Mouse (Mus musculus) neural tube, embryonic 11.5 days (tissue): ENCODE measurements around the gene Thada. TPM values are rescaled to one million over a fixed set of nuclear protein-coding genes. Genes with fewer than 3 reads are reported as not detected.

Source experiments
- ATAC-seq: fragments of 200-750 bp; cut with Nextera tagmentation; 2 replicates; pipeline ENCODE4 v1.8.0; 2017; ENCODE audit warnings: moderate number of reproducible peaks, mild to moderate bottlenecking, moderate TSS enrichment, moderate library complexity; ENCODE audit not compliant: insufficient read depth, low FRiP score, low TSS enrichment
- DNase-seq: peaks from one replicate; pipeline ENCODE4 v3.0.0-alpha.2; 2015; ENCODE audit warnings: low spot score
- H3K27ac ChIP-seq: fragments of 300-500 bp; sonication (generic); 2 replicates; pipeline ENCODE4 v1.5.1; 2014; ENCODE audit warnings: low read depth, mild to moderate bottlenecking, low read length
- H3K27me3 ChIP-seq: fragments of 300-500 bp; sonication (generic); 2 replicates; pipeline ENCODE4 v1.6.1; 2014; ENCODE audit warnings: mild to moderate bottlenecking, low read length, mixed read lengths; ENCODE audit not compliant: control insufficient read depth, insufficient read depth
- H3K36me3 ChIP-seq: fragments of 300-500 bp; sonication (generic); 2 replicates; pipeline ENCODE4 v1.6.1; 2014; ENCODE audit warnings: mild to moderate bottlenecking, low read length, moderate library complexity, mixed read lengths; ENCODE audit not compliant: control insufficient read depth, insufficient read depth
- H3K4me1 ChIP-seq: fragments of 300-500 bp; sonication (generic); 2 replicates; pipeline ENCODE4 v1.6.1; 2014; ENCODE audit warnings: low read length, mixed read lengths; ENCODE audit not compliant: control insufficient read depth, insufficient read depth
- H3K4me2 ChIP-seq: fragments of 300-500 bp; sonication (generic); 2 replicates; pipeline ENCODE4 v1.6.1; 2014; ENCODE audit warnings: low read depth, mild to moderate bottlenecking, moderate library complexity
- H3K4me3 ChIP-seq: fragments of 300-500 bp; sonication (generic); 2 replicates; pipeline ENCODE4 v1.5.1; 2014; ENCODE audit warnings: low read depth, low read length
- H3K9ac ChIP-seq: fragments of 300-500 bp; sonication (generic); 2 replicates; pipeline ENCODE4 v1.6.1; 2014; ENCODE audit warnings: mild to moderate bottlenecking, low read length
- H3K9me3 ChIP-seq: fragments of 300-500 bp; sonication (generic); 2 replicates; pipeline ENCODE4 v1.6.1; 2016; ENCODE audit warnings: low read length; ENCODE audit not compliant: control insufficient read depth
- WGBS: fragments of 180-500 bp; shearing (Covaris S2); extraction: QIAGEN DNeasy Blood & Tissue Kit; methylation state at CpG from one replicate; pipeline ENCODE4 v1.1.7; 2014; 5-methylcytosine and 5-hydroxymethylcytosine counted together
- polyA plus RNA-seq: library from polyadenylated mRNA; unstranded; fragments of >200 nt; fragmentation: Nextera tagmentation; extraction: Ambion mirVana; gene quantifications from 2 replicates; pipeline ENCODE4 v1.2.1, GENCODE M21; 2014

Gene Thada
- polyA plus RNA-seq, 1 experiment from 2014 or later = 10.0 TPM

GRCm38 (mm10) chr17:84166135-84166860 is 299.7 kb downstream of the Thada start:
- Histone ChIP-seq H3K27me3 (no peaks in the 10 kb centered on the region), H3K36me3 (no peaks in the 10 kb centered on the region), H3K27ac (no peak overlapping the region), H3K9me3 (no peaks in the 10 kb centered on the region), H3K4me1 (peaks cover 3% of the 10 kb centered on the region; the same call in 1 of the 2 replicates), H3K4me3 (no peak overlapping the region), H3K9ac (no peak overlapping the region), H3K4me2 (no peak overlapping the region)
- ATAC-seq (no peak), DNase-seq (no peak)
- WGBS = 90% methylated on average over 9 of the region's 9 CpGs

DNA sequence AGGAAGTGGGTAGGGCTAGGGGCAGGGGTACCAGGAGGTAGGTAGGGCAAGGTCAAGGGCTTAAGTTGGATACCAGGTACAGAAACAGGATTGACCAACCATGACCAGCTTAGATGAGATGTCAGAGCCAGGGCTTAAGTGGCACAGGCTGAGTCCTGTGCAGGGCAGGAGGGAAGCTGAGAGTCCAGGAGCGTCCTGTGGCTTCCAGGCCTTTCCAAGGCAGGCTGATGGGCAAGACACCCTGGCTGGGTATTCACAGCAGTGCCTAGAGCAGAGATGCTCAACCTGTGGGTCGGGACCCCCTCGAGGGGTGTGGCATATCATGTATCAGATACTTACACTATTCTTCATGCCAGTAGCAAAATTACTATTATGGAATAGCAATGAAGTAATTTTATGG is 300.3 kb downstream of the Thada start:
- 86% methylated on average over 3 of the region's 3 CpGs for WGBS
- no peak overlapping the region for H3K27ac ChIP-seq
- no peak overlapping the region for H3K4me2 ChIP-seq
- H3K4me1 ChIP-seq = peaks cover 3% of the 10 kb centered on the region; the same call in 1 of the 2 replicates
- no peak for ATAC-seq
- no peak for DNase-seq
- no peaks in the 10 kb centered on the region for H3K27me3 ChIP-seq
- H3K4me3 ChIP-seq = no peak overlapping the region
- no peaks in the 10 kb centered on the region for H3K36me3 ChIP-seq
- no peaks in the 10 kb centered on the region for H3K9me3 ChIP-seq
- no peak overlapping the region for H3K9ac ChIP-seq

- H3K9me3 ChIP-seq = no peaks in the 10 kb centered on the region
- no peaks in the 10 kb centered on the region for H3K27me3 ChIP-seq
- WGBS = 89% methylated on average over 8 of the region's 8 CpGs
- ATAC-seq (no peak), DNase-seq (no peak)
- peaks cover 3% of the 10 kb centered on the region; the same call in 1 of the 2 replicates for H3K4me1 ChIP-seq
- H3K4me3 ChIP-seq = no peak overlapping the region
- H3K27ac ChIP-seq = no peak overlapping the region
- H3K9ac ChIP-seq = no peak overlapping the region
- no peaks in the 10 kb centered on the region for H3K36me3 ChIP-seq
- no peak overlapping the region for H3K4me2 ChIP-seq
Measured at GRCm38 (mm10) chr17:84164146-84164545, 301.9 kb downstream of the Thada start.

- no peaks in the 10 kb centered on the region for H3K36me3 ChIP-seq
- H3K4me1 ChIP-seq = peaks cover 3% of the 10 kb centered on the region; the same call in 1 of the 2 replicates
- no peak overlapping the region for H3K27ac ChIP-seq
- ATAC-seq (no peak), DNase-seq (no peak)
- H3K27me3 ChIP-seq = no peaks in the 10 kb centered on the region
- H3K9ac ChIP-seq = no peak overlapping the region
- H3K9me3 ChIP-seq = no peaks in the 10 kb centered on the region
- no peak overlapping the region for H3K4me3 ChIP-seq
- H3K4me2 ChIP-seq = no peak overlapping the region
- 79% methylated on average over 12 of the region's 12 CpGs for WGBS
Measured at GRCm38 (mm10) chr17:84163066-84163785, 302.8 kb downstream of the Thada start.

DNA sequence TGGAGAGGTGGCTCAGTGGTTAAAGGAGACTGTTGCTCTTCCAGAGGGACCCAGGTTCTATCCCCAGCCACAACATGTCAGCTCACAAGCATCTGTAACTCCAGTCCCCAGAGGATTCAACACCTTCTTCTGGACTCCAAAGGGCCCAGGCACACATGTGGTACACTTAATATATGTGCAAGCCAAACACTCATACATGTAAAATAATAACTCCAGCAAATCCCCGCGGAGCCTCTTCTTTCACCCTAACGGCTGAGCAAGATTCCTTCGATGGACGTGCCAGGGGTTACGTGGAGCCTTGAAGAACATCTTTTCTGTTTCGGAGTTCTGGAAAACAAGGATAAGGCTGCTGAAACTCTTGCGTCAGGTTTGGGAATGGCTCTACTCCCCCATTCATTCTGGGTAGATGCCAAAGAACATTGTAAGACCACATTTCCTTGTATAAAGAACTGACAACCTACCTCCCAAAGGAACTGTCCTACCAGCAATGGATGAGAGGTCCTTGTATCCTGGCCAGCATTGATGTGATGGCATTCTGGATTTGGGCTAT is 303.7 kb downstream of the Thada start:
- Histone ChIP-seq H3K27me3 (peaks cover 5% of the 10 kb centered on the region), H3K36me3 (no peaks in the 10 kb centered on the region), H3K4me3 (no peak overlapping the region), H3K9ac (no peak overlapping the region), H3K4me1 (peaks cover 3% of the 10 kb centered on the region; the same call in 1 of the 2 replicates), H3K27ac (no peak overlapping the region), H3K4me2 (no peak overlapping the region), H3K9me3 (no peaks in the 10 kb centered on the region)
- DNase-seq (no peak), ATAC-seq (no peak)
- 89% methylated on average over 8 of the region's 8 CpGs for WGBS

DNA sequence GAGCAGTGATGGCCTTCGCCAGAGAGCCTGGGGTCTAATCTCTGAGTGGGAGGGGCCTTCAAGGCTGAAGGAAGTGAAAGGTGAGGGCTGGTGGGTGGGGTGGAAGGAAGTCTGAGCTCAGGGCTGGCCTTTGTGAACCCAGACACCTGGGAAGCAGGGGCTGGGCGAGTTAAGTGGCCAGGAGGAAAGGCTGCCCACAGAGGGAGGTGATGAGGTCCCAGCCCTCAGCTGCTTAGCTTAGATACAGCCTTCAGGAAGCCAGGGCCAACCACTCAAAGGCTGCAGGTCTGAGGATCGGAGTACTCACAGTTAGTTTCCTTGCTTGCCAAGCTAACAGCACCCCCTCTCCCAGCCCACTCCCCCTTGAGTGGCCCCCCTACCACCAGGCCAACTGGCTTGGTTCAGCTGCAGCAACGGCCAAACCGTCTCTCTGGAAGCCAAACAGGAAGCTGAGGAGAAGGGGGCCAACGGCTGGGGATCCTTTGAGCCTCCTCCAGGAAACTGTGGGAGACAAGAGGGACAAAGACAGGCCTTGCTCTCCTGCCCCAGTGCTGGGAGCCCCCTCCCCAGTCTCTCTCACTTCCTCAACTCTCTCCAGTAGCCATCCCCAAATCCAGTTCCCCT is 304.7 kb downstream of the Thada start:
- peaks cover 9% of the 10 kb centered on the region for H3K27me3 ChIP-seq
- no peaks in the 10 kb centered on the region for H3K36me3 ChIP-seq
- H3K27ac ChIP-seq = no peak overlapping the region
- WGBS = 62% methylated on average over 6 of the region's 6 CpGs
- ATAC-seq (no peak), DNase-seq (no peak)
- H3K9ac ChIP-seq = no peak overlapping the region
- H3K4me1 ChIP-seq = peaks cover 6% of the 10 kb centered on the region
- H3K4me2 ChIP-seq = no peak overlapping the region
- no peaks in the 10 kb centered on the region for H3K9me3 ChIP-seq
- no peak overlapping the region for H3K4me3 ChIP-seq

- Histone ChIP-seq H3K27me3 (peaks cover 11% of the 10 kb centered on the region), H3K36me3 (no peaks in the 10 kb centered on the region), H3K4me1 (peaks cover 6% of the 10 kb centered on the region), H3K4me2 (no peak overlapping the region), H3K27ac (no peak overlapping the region), H3K4me3 (no peak overlapping the region), H3K9ac (no peak overlapping the region), H3K9me3 (no peaks in the 10 kb centered on the region)
- 49% methylated on average over 15 of the region's 15 CpGs for WGBS
- DNase-seq (no peak), ATAC-seq (no peak)
Measured at GRCm38 (mm10) chr17:84158891-84159290, 307.1 kb downstream of the Thada start.

DNA sequence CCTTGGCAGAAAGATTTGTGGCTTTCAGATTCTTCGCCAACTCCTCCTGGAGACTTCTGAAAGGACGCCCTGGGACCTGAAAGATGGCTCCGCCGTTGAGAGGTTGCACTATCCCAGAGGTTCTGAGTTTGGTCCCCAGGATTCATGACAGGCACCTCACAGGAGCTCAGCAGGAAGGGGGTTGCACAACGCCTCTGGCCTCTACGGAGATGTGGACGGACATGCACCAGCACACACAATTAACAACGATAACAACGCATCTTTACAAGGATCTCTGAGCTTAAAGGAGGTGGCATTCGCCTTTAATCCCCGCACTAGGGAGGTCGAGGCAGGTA is 307.6 kb downstream of the Thada start:
- no peak overlapping the region for H3K4me2 ChIP-seq
- H3K27me3 ChIP-seq = peaks cover 11% of the 10 kb centered on the region
- no peak overlapping the region for H3K27ac ChIP-seq
- DNase-seq (no peak), ATAC-seq (no peak)
- WGBS = 91% methylated on average over 12 of the region's 12 CpGs
- no peak overlapping the region for H3K4me3 ChIP-seq
- H3K4me1 ChIP-seq = peaks cover 6% of the 10 kb centered on the region
- no peaks in the 10 kb centered on the region for H3K36me3 ChIP-seq
- no peak overlapping the region for H3K9ac ChIP-seq
- H3K9me3 ChIP-seq = no peaks in the 10 kb centered on the region
